Mouse (Mus musculus) limb, embryonic 15.5 days (tissue): Measurements from ENCODE around the gene Acaa1a. TPM values are rescaled to one million over a fixed set of nuclear protein-coding genes. Genes with fewer than 3 reads are reported as not detected.
A peak's percentile ranks its signal among the peaks of the same experiment; 100 is the strongest.

ENCODE experiments used
- ATAC-seq: fragments of 200-750 bp; cut with Nextera tagmentation; 2 replicates; pipeline ENCODE4 v1.8.0; 2017; ENCODE audit warnings: low read depth, moderate TSS enrichment; ENCODE audit not compliant: insufficient number of reproducible peaks, low FRiP score, low TSS enrichment
- H3K27ac ChIP-seq: fragments of 300-500 bp; sonication (generic); 2 replicates; pipeline ENCODE4 v1.5.1; 2015; ENCODE audit warnings: moderate library complexity, mild to moderate bottlenecking, inconsistent platforms
- H3K27me3 ChIP-seq: fragments of 300-500 bp; sonication (generic); 2 replicates; pipeline ENCODE4 v1.6.1; 2015; ENCODE audit warnings: inconsistent platforms
- H3K36me3 ChIP-seq: fragments of 300-500 bp; sonication (generic); 2 replicates; pipeline ENCODE4 v1.6.1; 2015; ENCODE audit warnings: inconsistent platforms
- H3K4me1 ChIP-seq: fragments of 300-500 bp; sonication (generic); 2 replicates; pipeline ENCODE4 v1.6.1; 2015; ENCODE audit warnings: inconsistent platforms
- H3K4me2 ChIP-seq: fragments of 300-500 bp; sonication (generic); 2 replicates; pipeline ENCODE4 v1.6.1; 2015; ENCODE audit warnings: mild to moderate bottlenecking, inconsistent platforms
- H3K4me3 ChIP-seq: fragments of 300-500 bp; sonication (generic); 2 replicates; pipeline ENCODE4 v1.5.1; 2015; ENCODE audit warnings: mild to moderate bottlenecking, inconsistent platforms
- H3K9ac ChIP-seq: fragments of 300-500 bp; sonication (generic); 2 replicates; pipeline ENCODE4 v1.6.1; 2015; ENCODE audit warnings: inconsistent platforms
- H3K9me3 ChIP-seq: fragments of 300-500 bp; sonication (generic); 2 replicates; pipeline ENCODE4 v1.6.1; 2016; ENCODE audit warnings: inconsistent platforms
- WGBS: fragments of 180-500 bp; shearing (Covaris S2); methylation state at CpG from one replicate; pipeline ENCODE4 v1.1.7; 2015; 5-methylcytosine and 5-hydroxymethylcytosine counted together
- polyA plus RNA-seq: library from polyadenylated mRNA; unstranded; fragments of >200 nt; fragmentation: Nextera tagmentation; extraction: Ambion mirVana; gene quantifications from 2 replicates; pipeline ENCODE4 v1.2.1, GENCODE M21; 2015

Acaa1a gene
- polyA plus RNA-seq, 1 experiment from 2014 or later: 112 TPM

DNA sequence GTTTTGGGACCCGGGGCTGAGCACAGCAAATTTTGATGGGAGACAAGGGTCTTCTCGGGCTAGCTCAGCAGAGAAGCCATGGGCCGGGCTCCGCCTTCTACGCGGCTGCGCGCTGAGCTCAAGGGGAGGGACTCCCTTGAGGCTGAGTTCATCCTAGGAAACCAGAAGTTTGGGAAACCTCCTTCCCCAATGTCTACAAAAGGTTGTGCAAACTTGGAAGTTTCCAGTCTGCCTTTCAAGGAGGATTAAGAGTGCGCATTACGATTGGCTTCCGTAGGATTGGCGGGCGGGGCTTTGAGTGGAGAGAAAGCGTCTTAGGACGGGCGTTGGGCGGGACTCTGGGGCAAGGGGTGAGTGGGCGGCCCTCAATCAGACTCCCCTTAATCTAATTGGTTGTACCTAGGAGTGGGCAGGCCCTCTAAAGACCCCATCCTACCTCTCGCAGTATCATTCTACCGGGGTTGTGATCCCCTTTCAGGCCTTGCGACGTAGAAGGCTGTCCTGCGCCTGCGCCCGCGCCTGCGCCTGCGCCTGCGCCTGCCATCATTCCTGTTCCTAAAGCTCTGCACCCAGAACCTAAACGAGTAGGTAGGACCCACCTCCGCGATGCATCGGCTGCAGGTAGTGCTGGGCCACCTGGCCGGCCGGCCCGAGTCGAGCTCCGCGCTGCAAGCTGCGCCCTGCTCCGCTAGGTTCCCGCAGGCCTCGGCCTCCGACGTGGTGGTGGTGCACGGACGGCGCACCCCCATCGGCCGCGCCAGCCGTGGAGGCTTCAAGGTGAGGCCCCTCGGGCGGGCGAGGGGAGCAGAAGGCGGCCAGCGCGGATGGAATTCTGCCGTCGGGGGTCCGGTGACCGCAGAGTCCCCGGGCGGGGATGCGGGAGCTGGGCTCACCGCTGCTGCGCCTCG lies 1.7 kb downstream of the Acaa1a start, which contains the start of gene Myd88:
Gene Myd88, minus strand, starts transcription at position 503 of the 908 bp plus-strand sequence.
- Histone ChIP-seq H3K4me2 (peak within 1 kb of the TSS; percentile 74), H3K36me3 (peaks cover 44% of the 10 kb centered on the region), H3K9me3 (no peaks in the 10 kb centered on the region), H3K4me1 (peaks cover 32% of the 10 kb centered on the region), H3K27me3 (no peaks in the 10 kb centered on the region), H3K9ac (peak within 1 kb of the TSS; percentile 74), H3K4me3 (peak within 1 kb of the TSS; percentile 77), H3K27ac (peak within 1 kb of the TSS; percentile 94)
- ATAC-seq: peak; percentile 98
- under 1% methylated on average over 68 of the region's 68 CpGs for WGBS

DNA sequence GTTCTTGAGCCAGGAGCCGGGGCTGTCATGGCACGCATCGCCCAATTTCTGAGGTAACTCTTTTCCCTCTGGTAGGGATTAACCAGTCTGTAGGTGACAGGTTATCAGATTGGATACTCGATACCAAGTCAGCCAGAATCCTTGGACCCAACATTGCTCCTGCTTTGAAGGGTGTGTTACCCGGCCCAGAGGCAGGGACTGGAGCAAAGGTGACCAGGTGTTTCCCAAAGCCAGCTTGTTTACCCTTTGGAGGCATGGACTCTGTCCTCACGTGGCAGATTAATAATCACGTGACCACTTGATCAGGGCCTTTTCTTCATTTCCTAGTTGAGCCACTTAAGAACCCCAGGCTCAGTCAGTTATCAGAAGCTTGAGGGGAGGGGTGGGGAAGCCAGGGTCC lies 3.3 kb downstream of the Acaa1a start:
- Histone ChIP-seq H3K27ac (no peak overlapping the region), H3K36me3 (peaks cover 48% of the 10 kb centered on the region), H3K4me2 (no peak overlapping the region), H3K9ac (no peak overlapping the region), H3K9me3 (no peaks in the 10 kb centered on the region), H3K4me1 (peaks cover 32% of the 10 kb centered on the region), H3K27me3 (no peaks in the 10 kb centered on the region), H3K4me3 (no peak overlapping the region)
- WGBS: 84% methylated on average over 7 of the region's 7 CpGs
- no peak for ATAC-seq

DNA sequence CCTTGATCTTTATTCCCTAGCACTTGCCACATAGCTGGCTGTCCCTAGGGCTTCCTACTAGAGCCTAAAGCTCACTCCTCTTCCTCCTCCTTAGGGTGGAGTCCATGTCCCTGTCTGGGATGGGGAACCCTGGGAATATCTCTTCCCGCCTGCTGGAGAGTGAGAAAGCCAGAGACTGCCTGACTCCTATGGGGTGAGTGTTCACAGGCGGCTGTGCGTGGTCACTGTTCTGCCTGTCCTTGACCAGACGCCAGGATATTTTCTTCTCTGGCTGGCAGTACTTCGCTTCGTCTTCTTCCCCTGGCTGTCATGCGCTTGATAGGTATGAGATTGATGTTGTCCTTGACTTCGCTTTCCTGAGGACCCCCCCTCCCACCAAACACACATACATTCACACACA lies 6.9 kb downstream of the Acaa1a start:
- no peak overlapping the region for H3K27ac ChIP-seq
- no peak overlapping the region for H3K9ac ChIP-seq
- no peaks in the 10 kb centered on the region for H3K9me3 ChIP-seq
- ATAC-seq: no peak
- peaks cover 72% of the 10 kb centered on the region for H3K36me3 ChIP-seq
- no peak overlapping the region for H3K4me2 ChIP-seq
- peaks cover 14% of the 10 kb centered on the region for H3K4me1 ChIP-seq
- no peak overlapping the region for H3K4me3 ChIP-seq
- H3K27me3 ChIP-seq: no peaks in the 10 kb centered on the region
- WGBS: 96% methylated on average over 8 of the region's 8 CpGs

DNA sequence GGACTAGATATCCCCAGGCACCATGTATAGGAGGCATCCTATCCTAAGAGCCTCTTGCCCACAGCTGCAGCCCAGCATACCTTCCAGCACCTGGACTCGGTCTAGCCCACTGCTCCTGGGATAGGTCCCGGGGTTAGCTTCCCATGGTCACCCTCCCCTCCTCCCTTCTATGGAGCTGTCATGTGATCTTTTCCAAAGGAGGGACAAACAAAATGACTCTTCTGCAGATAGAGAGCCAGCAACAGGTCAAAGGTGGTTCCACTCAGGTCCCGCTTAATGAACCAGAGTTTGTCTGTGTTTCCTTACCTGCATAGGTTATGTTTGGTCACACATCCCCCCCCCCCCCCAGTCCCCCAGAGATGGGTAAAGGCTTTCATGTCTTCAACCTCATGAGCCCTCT lies 11.1 kb downstream of the Acaa1a start:
- Histone ChIP-seq H3K4me1 (no peaks in the 10 kb centered on the region), H3K36me3 (peaks cover 50% of the 10 kb centered on the region), H3K4me2 (no peak overlapping the region), H3K9ac (no peak overlapping the region), H3K27me3 (no peaks in the 10 kb centered on the region), H3K9me3 (no peaks in the 10 kb centered on the region), H3K27ac (no peak overlapping the region), H3K4me3 (no peak overlapping the region)
- ATAC-seq: no peak
- WGBS: 92% methylated on average over 3 of the region's 3 CpGs

DNA sequence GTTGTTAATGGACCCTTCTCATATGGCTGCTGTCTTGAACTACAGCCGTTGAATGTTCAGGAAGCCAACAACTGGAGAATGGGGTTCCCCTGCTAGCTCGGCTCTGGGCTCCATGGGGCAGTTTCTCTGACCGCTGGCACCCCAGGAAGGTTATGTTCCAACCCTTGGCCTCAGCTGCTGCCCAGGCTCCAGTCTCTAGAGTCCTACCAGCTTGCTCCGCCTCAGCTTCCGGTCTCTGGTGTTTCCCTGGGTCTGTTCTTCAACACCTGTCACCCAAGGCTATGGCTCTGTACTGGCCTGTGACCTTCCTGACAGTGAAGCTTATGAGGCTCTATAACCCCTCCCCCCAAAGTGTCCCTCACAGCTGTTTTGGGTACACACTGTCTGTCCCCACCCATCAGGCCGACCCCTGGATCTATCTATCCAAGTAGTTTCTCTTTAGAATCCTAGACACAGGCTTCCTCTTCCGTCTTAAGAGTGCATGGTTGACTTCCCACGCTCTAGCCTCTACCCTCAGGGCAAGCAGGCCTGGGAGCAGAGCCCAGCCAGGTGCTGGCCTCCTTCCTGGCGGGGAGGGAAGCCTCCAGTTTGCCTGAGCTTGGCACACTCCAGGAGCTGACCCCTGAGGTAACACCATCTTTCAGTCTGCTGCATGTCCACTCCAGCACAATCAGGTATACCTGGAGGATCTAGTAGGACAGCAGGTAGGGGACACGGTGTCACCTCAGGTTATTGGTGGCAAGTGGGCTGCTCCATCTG lies 11.7 kb downstream of the Acaa1a start:
- no peaks in the 10 kb centered on the region for H3K27me3 ChIP-seq
- H3K4me1 ChIP-seq: no peaks in the 10 kb centered on the region
- no peaks in the 10 kb centered on the region for H3K9me3 ChIP-seq
- no peak overlapping the region for H3K4me3 ChIP-seq
- H3K36me3 ChIP-seq: peaks cover 44% of the 10 kb centered on the region
- no peak overlapping the region for H3K9ac ChIP-seq
- 87% methylated on average over 10 of the region's 10 CpGs for WGBS
- ATAC-seq: no peak
- no peak overlapping the region for H3K4me2 ChIP-seq
- H3K27ac ChIP-seq: no peak overlapping the region

DNA sequence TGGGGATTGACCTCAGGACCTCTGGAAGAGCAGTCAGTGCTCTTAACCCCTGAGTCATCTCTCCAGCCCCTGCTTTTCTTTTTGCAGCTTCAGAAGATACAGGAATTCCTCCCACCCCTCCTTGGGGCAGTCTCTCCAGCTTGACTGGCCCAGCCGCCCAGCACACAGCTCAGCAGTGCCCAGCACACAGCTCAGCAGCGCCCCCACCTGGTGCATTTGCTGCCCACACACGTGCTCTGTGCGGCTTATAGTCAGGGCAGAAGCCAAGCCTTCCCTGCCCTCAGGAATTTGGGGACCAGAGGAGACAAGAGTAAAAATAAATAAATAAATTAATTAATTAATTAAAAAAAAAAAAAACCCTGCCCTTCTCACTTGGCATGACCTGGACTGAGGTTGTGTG lies 12.6 kb downstream of the Acaa1a start:
- Histone ChIP-seq H3K27me3 (no peaks in the 10 kb centered on the region), H3K9me3 (no peaks in the 10 kb centered on the region), H3K4me1 (no peaks in the 10 kb centered on the region), H3K27ac (no peak overlapping the region), H3K4me2 (no peak overlapping the region), H3K4me3 (no peak overlapping the region), H3K36me3 (peaks cover 36% of the 10 kb centered on the region), H3K9ac (no peak overlapping the region)
- 27% methylated on average over 4 of the region's 4 CpGs for WGBS
- no peak for ATAC-seq

DNA sequence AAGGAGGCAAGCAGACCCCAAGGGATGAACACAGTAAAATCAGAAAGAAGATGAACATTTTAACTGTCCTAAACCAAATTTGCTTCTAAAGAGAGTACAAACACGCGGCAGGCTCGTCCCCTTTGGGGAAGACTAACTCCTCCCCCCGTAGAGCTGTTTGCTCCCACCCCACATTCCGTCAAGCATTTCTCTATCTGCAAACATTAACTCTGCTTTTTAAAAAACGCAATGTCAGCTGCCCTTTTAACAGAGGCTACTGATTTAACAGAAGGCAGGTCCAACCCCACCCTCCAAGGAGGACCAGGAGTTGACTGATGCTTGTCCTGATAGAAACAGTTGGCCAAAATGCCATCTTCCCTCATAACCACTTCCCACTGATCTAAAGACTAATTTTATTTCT lies 14.4 kb downstream of the Acaa1a start:
- Histone ChIP-seq H3K36me3 (peaks cover 20% of the 10 kb centered on the region), H3K27me3 (no peaks in the 10 kb centered on the region; the same call in 1 of the 2 replicates), H3K4me3 (no peak overlapping the region), H3K9ac (no peak overlapping the region), H3K4me2 (no peak overlapping the region), H3K27ac (no peak overlapping the region), H3K9me3 (no peaks in the 10 kb centered on the region), H3K4me1 (peaks cover 7% of the 10 kb centered on the region; the same call in 1 of the 2 replicates)
- no peak for ATAC-seq
- 69% methylated on average over 6 of the region's 6 CpGs for WGBS

DNA sequence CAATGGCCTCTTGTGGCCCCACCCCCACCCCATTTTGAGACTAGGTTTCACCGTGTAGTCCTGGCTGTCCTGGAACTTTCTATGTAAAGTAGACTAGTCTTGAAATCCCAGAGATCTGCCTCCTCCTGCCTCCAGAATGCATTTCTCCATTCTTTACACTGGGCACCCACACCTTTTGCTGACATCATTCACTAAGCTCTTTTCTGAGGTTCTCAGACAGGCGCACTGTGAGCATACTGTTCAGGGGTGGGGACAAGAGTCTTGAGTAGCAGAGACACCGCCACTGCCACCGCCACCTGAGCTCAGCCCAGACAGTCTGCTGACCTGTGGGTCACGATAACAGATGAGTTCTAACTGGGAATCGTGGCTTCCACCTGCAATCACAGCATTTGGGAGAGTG lies 16.5 kb downstream of the Acaa1a start:
- no peaks in the 10 kb centered on the region for H3K9me3 ChIP-seq
- H3K4me1 ChIP-seq: peaks cover 7% of the 10 kb centered on the region; the same call in 1 of the 2 replicates
- H3K27ac ChIP-seq: no peak overlapping the region
- peaks cover 9% of the 10 kb centered on the region for H3K36me3 ChIP-seq
- ATAC-seq: no peak
- H3K4me2 ChIP-seq: no peak overlapping the region
- H3K4me3 ChIP-seq: no peak overlapping the region
- H3K9ac ChIP-seq: no peak overlapping the region
- WGBS: 79% methylated on average over 6 of the region's 6 CpGs
- no peaks in the 10 kb centered on the region; the same call in 1 of the 2 replicates for H3K27me3 ChIP-seq

DNA sequence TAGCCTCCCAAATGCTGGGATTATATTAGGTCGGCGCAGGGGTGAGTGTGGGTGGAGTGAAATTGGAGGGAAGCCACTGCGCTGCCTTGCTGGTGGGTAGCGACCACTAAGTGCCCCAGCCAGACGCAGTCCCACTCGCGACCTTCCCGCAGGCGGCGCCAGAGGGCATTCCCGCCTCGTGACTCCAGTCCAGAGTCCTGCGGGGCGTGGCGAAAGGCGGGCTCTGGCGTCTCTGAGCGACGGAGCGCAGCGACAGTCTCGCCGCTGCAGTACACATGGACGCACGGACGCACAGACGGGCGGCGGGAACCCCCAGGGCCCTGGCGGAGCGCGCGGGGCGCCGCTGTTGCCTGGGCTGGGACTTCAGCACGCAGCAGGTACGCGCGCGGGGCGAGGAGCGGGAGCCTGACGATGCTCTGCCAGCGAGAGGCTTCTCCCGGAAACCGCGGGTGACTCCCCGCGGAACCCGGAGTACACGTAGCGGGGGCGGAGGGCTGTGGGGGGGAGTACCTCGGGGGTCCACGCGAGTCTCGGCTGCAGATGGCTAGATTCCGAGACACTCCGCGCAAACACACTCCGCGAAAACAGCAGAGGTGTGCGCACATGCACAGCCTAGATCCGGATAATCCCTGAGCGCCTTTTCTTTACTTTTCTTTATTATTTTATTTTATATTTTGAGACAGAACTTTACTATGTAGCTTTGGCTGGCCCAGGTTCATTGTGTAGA lies 18.0 kb downstream of the Acaa1a start, which contains the start of gene Xylb:
Gene Xylb, plus strand, starts transcription at position 51 of the 727 bp plus-strand sequence.
- Histone ChIP-seq H3K27me3 (no peaks in the 10 kb centered on the region; the same call in 1 of the 2 replicates), H3K9me3 (no peaks in the 10 kb centered on the region), H3K9ac (peak within 1 kb of the TSS; percentile 76), H3K4me3 (peak within 1 kb of the TSS; percentile 73), H3K4me2 (peak within 1 kb of the TSS; percentile 94), H3K36me3 (peaks cover 3% of the 10 kb centered on the region; the same call in 1 of the 2 replicates), H3K4me1 (peaks cover 7% of the 10 kb centered on the region; the same call in 1 of the 2 replicates), H3K27ac (no peak within 1 kb of the TSS)
- WGBS: 2% methylated on average over 65 of the region's 65 CpGs
- peak; percentile 74 for ATAC-seq

DNA sequence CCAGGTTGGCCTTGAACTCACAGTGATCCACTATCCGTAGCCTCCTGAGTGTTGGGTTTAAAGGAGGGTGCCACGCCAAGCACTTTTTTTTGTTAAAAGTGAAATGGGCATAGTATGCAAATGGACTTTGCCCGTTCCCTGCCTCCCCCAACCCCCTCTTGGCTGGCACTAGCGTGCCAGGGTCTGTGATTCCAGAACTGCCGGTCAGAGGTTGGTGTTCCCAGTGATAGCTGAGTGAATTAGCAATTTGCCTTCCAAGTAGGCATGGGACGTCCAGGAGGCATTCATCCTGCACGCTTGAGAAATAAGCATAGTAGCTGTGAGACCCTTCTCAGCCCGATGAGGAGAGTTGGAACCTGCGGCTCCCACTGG lies 18.6 kb downstream of the Acaa1a start:
- no peaks in the 10 kb centered on the region; the same call in 1 of the 2 replicates for H3K27me3 ChIP-seq
- no peaks in the 10 kb centered on the region for H3K36me3 ChIP-seq
- H3K4me3 ChIP-seq: peak overlapping the region; percentile 73
- H3K4me1 ChIP-seq: peaks cover 7% of the 10 kb centered on the region; the same call in 1 of the 2 replicates
- H3K9me3 ChIP-seq: no peaks in the 10 kb centered on the region
- H3K27ac ChIP-seq: no peak overlapping the region
- ATAC-seq: no peak
- H3K9ac ChIP-seq: 0 out of 2 replicates have a peak overlapping the region, but pooled peaks have one; percentile 76
- WGBS: 36% methylated on average over 9 of the region's 9 CpGs
- peak overlapping the region; percentile 94 for H3K4me2 ChIP-seq

DNA sequence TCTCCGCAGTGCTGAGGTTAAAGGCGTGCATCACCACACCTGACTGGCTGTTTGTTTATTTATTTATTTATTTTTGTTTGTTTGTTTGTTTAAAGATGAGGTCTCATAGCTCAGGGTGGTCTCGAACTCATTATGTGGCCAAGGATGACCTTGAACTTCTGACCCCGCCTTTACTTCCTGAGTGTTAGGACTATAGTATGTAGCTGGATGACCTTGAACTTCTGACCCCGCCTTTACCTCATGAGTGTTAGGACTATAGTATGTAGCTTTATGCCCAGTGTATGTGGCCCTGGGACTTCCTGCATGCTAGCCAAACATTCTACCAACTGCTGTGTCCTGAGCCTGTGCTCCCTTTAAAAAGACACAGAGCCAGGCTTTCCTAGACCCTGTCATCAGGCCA lies 21.9 kb downstream of the Acaa1a start:
- Histone ChIP-seq H3K27ac (no peak overlapping the region), H3K27me3 (no peaks in the 10 kb centered on the region; the same call in 1 of the 2 replicates), H3K4me1 (peaks cover 7% of the 10 kb centered on the region; the same call in 1 of the 2 replicates), H3K4me2 (no peak overlapping the region), H3K4me3 (no peak overlapping the region), H3K36me3 (no peaks in the 10 kb centered on the region), H3K9ac (no peak overlapping the region), H3K9me3 (no peaks in the 10 kb centered on the region)
- ATAC-seq: no peak; the same call in 1 of the 2 replicates
- WGBS: 90% methylated on average over 5 of the region's 5 CpGs
